Mouse (Mus musculus): ENCODE measurements around the gene Cntnap2.
"Not testable (repeated sequence)": the region's sequence is repeated elsewhere in the genome, so short reads cannot be mapped to it uniquely, and the experiment has no call there.

The Cntnap2 gene

GRCm38 (mm10) chr6:47109582-47110220 lies 2050.5 kb downstream of the Cntnap2 start:
- in situ Hi-C loops (cut with MboI, MseI) = no loop called here

GRCm38 (mm10) chr6:47134063-47134462 lies 2074.9 kb downstream of the Cntnap2 start:
- in situ Hi-C loops (cut with MboI, MseI) = not testable (repeated sequence)

GRCm38 (mm10) chr6:47153018-47153417 lies 2093.9 kb downstream of the Cntnap2 start:
- in situ Hi-C loops (cut with MboI, MseI) = not testable (repeated sequence)

GRCm38 (mm10) chr6:47174580-47175294 lies 2115.6 kb downstream of the Cntnap2 start:
- in situ Hi-C loops (cut with MboI, MseI) = not testable (repeated sequence)

GRCm38 (mm10) chr6:47175356-47176156 lies 2116.4 kb downstream of the Cntnap2 start:
- in situ Hi-C loops (cut with MboI, MseI) = not testable (repeated sequence)

GRCm38 (mm10) chr6:47176157-47176555 lies 2117.0 kb downstream of the Cntnap2 start:
- in situ Hi-C loops (cut with MboI, MseI) = not testable (repeated sequence)

GRCm38 (mm10) chr6:47181372-47181771 lies 2122.2 kb downstream of the Cntnap2 start:
- in situ Hi-C loops (cut with MboI, MseI) = not testable (repeated sequence)

GRCm38 (mm10) chr6:47182252-47182651 lies 2123.1 kb downstream of the Cntnap2 start:
- in situ Hi-C loops (cut with MboI, MseI) = no loop called here

GRCm38 (mm10) chr6:47182756-47183155 lies 2123.6 kb downstream of the Cntnap2 start:
- in situ Hi-C loops (cut with MboI, MseI) = no loop called here

- in situ Hi-C loops (cut with MboI, MseI) = not testable (repeated sequence)
Observed at GRCm38 (mm10) chr6:47183850-47184249, 2124.7 kb downstream of the Cntnap2 start.

GRCm38 (mm10) chr6:47188193-47188592 lies 2129.0 kb downstream of the Cntnap2 start:
- in situ Hi-C loops (cut with MboI, MseI) = no loop called here

GRCm38 (mm10) chr6:47188596-47188995 lies 2129.4 kb downstream of the Cntnap2 start:
- in situ Hi-C loops (cut with MboI, MseI) = not testable (repeated sequence)

- in situ Hi-C loops (cut with MboI, MseI) = loop anchor here (5.0 to 10.0 kb wide), 4 partner anchors 322 to 565 kb away; no protein-coding TSS in a partner anchor
Observed at GRCm38 (mm10) chr6:47190282-47190681, 2131.1 kb downstream of the Cntnap2 start.

- in situ Hi-C loops (cut with MboI, MseI) = loop anchor here (5.0 to 10.0 kb wide), 4 partner anchors 321 to 563 kb away; no protein-coding TSS in a partner anchor
Observed at GRCm38 (mm10) chr6:47191277-47191800, 2132.2 kb downstream of the Cntnap2 start.

- in situ Hi-C loops (cut with MboI, MseI) = loop anchor here (5.0 to 10.0 kb wide), 4 partner anchors 320 to 563 kb away; no protein-coding TSS in a partner anchor
Observed at GRCm38 (mm10) chr6:47191940-47192339, 2132.8 kb downstream of the Cntnap2 start.

GRCm38 (mm10) chr6:47192478-47192877 lies 2133.3 kb downstream of the Cntnap2 start:
- in situ Hi-C loops (cut with MboI, MseI) = loop anchor here (5.0 to 10.0 kb wide), 4 partner anchors 320 to 562 kb away; no protein-coding TSS in a partner anchor

GRCm38 (mm10) chr6:47197570-47197969 lies 2138.4 kb downstream of the Cntnap2 start:
- in situ Hi-C loops (cut with MboI, MseI) = loop anchor here (10.0 kb wide), 2 partner anchors 547 to 557 kb away; no protein-coding TSS in a partner anchor

GRCm38 (mm10) chr6:47200671-47201070 lies 2141.5 kb downstream of the Cntnap2 start:
- in situ Hi-C loops (cut with MboI, MseI) = no loop called here

- in situ Hi-C loops (cut with MboI, MseI) = no loop called here
Observed at GRCm38 (mm10) chr6:47208031-47208430, 2148.9 kb downstream of the Cntnap2 start.

GRCm38 (mm10) chr6:47214731-47215130 lies 2155.6 kb downstream of the Cntnap2 start:
- in situ Hi-C loops (cut with MboI, MseI) = no loop called here

- in situ Hi-C loops (cut with MboI, MseI) = not testable (repeated sequence)
Observed at GRCm38 (mm10) chr6:47223578-47223977, 2164.4 kb downstream of the Cntnap2 start.

All from T-helper 17 cell (primary cell).